In the genomic region with DNA sequence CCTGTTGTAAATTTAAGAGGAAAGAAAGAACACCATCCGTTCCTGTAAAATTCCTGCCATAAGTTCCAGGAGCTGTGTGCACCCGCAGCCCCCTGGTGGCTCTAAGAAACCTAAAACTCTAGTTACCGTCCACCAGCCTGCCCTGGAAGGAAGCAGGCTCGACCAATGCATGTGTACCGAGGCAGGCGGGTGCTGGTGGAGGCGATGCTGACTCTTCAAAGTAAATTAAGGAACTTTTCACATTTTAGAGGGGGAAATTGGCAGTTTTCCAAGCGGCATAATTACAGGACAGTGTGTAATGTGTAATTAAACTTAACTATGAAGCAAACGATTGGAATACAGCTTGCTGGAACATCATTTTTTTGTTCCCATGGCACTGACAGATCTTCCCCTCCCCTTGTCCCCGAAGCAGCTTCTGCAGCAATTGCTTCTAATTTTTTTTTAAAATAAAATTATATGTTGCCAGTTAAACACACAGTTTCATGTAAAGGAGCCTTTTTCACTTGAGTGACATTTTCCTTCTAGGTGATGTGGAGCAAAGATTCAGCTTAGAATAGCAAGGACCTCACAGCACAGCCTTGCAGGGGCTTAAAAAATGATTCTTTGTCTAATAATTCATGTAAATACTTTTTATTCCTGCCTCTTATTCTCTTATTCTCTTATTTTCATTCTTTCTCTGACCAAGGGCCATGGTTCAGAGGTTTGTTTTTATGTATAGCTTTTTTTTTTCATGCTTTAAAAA, we compare ENCODE assay signal across 7 mouse cellular contexts.
DNase-seq lines count a peak whose midpoint lies in the region; ATAC-seq and TF ChIP-seq lines count a peak whose summit lies in the region.

No protein-coding gene starts in this region.

- H3K4me3 ChIP-seq in forebrain, embryonic 14.5 days (ENCODE audit: low read depth, low read length): no peak overlapping the region
- no peak overlapping the region for H3K4me3 ChIP-seq in stomach, postnatal 0 days (ENCODE audit: low read depth, low read length)

- peak; percentile 41 for TF ChIP-seq CTCF in stomach, postnatal 0 days (IDR thresholded peaks at IDR 0.05; ENCODE audit: low read depth)

- H3K36me3 ChIP-seq in forebrain, embryonic 14.5 days (ENCODE audit: control insufficient read depth, insufficient read depth, low read length): no peaks in the 10 kb centered on the region
- H3K36me3 ChIP-seq in stomach, postnatal 0 days (ENCODE audit: control insufficient read depth, insufficient read depth, low read length): no peaks in the 10 kb centered on the region

- no peak for TF ChIP-seq EP300 in stomach, postnatal 0 days (optimal IDR thresholded peaks at IDR 0.05)

- WGBS in forebrain, embryonic 14.5 days: 3% methylated on average over 10 of the region's 10 CpGs
- WGBS in stomach, postnatal 0 days: 41% methylated on average over 10 of the region's 10 CpGs

- no peaks in the 10 kb centered on the region for H3K27me3 ChIP-seq in forebrain, embryonic 14.5 days (replicated peaks; ENCODE audit: control insufficient read depth, insufficient read depth, low read length)
- H3K27me3 ChIP-seq in stomach, postnatal 0 days (ENCODE audit: control insufficient read depth, insufficient read depth, low read length): no peaks in the 10 kb centered on the region

- no peaks in the 10 kb centered on the region for H3K9me3 ChIP-seq in forebrain, embryonic 14.5 days (replicated peaks; ENCODE audit: control insufficient read depth, low read length)
- no peaks in the 10 kb centered on the region for H3K9me3 ChIP-seq in stomach, postnatal 0 days (ENCODE audit: control insufficient read depth, low read length)

- H3K4me1 ChIP-seq in forebrain, embryonic 14.5 days (ENCODE audit: control insufficient read depth, insufficient read depth, low read length): peaks cover 17% of the 10 kb centered on the region
- H3K4me1 ChIP-seq in stomach, postnatal 0 days (replicated peaks; ENCODE audit: control insufficient read depth, insufficient read depth): no peaks in the 10 kb centered on the region

- peak; percentile 12 for DNase-seq in lung, postnatal 10 days
- DNase-seq in lung, postnatal 14 days: no peak
- peak; percentile 97 for DNase-seq in forebrain, embryonic 14.5 days (ENCODE audit: low spot score)
- DNase-seq in left cerebral cortex, adult 11 months (ENCODE audit: low spot score): peak; percentile 73
- DNase-seq in stomach, postnatal 0 days (ENCODE audit: low spot score): no peak
- no peak for DNase-seq in thymus, postnatal 25 days

- peak; percentile 90 for ATAC-seq in forebrain, embryonic 14.5 days
- no peak for ATAC-seq in stomach, postnatal 0 days (ENCODE audit: low FRiP score, low TSS enrichment)
- ATAC-seq in monocyte, adult 5-6 weeks (replicated peaks; ENCODE audit: insufficient number of reproducible peaks, low FRiP score, low TSS enrichment, poor library complexity, severe bottlenecking): no peak

- peak overlapping the region; percentile 31 for H3K4me2 ChIP-seq in forebrain, embryonic 14.5 days (ENCODE audit: low read length)
- H3K4me2 ChIP-seq in stomach, postnatal 0 days (replicated peaks; ENCODE audit: low read depth): no peak overlapping the region

- no peak overlapping the region for H3K9ac ChIP-seq in forebrain, embryonic 14.5 days (ENCODE audit: low read length)
- H3K9ac ChIP-seq in stomach, postnatal 0 days (ENCODE audit: low read length): no peak overlapping the region

- H3K27ac ChIP-seq in forebrain, embryonic 14.5 days (ENCODE audit: low read depth, low read length): peak overlapping the region; percentile 88
- H3K27ac ChIP-seq in stomach, postnatal 0 days (replicated peaks): no peak overlapping the region

Comparison
In these comparisons a context has a peak if more than half of its experiments do, and no peak if none do; other contexts are left out.
1. DNase-seq: peak in lung, postnatal 10 days (single experiment), forebrain, embryonic 14.5 days (single experiment) and left cerebral cortex, adult 11 months (single experiment); none in lung, postnatal 14 days (single experiment), stomach, postnatal 0 days (single experiment) and thymus, postnatal 25 days (single experiment).